Mouse (Mus musculus) kidney, postnatal 36 days (tissue): ENCODE data around the gene Rnf144b.

Experiments used
- DNase-seq, 2 experiments: peaks; one replicate each; pipeline ENCODE4 v3.0.0; 2021 to 2022; ENCODE audit warnings: mixed read lengths in 2 of 2

Gene Rnf144b

DNA sequence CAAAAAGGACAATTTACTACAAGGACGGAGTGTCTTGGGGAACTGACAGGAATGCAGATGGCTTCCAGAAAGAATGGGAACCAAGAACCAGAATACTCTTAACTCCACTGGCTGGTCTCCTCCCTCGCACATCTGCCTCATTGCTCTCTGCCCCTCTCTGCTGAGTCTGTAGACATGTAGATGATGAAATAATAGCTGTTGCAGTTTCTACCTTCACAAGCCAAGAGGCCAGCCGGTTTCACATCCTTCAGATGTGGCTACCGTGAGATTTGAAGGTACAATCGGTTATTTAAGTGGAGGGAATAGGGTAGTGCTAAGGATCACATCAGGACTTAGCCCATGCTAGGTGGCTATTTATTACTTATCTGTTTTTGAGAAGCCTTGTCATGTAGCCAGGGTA is 59.9 kb downstream of the Rnf144b start:
- no peak for DNase-seq

DNA sequence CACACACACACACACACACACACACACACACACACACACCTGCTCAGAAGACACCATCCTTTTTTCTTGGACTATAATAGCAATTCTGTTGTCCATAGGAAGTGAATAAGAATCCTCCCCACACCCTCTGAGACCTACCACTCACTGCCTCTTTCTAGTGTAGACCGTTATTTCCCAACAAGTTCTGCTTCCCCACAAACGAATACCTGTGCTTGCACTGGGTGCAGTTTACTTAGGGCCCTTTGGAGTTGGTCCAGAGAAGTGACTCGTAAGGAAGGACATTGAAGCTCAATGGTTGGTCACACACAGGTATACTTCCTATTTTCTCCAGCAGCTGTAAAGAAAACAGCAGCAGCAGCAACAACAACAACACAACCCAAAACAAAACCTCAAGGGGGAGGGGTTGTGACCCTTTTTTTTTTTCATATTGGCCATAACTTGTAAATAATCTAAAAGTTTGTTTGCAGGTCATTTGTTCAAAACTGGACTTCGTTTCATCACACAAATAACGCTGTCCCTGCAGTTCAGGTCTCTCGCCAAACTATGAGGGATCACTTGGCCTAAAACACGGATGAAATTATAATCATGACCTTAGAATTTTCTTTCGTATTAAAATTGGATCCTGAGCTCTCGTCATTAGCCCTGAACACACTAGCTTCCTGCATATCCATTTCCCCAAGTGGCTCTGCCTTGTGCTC is 60.7 kb downstream of the Rnf144b start:
- DNase-seq = no peak

DNA sequence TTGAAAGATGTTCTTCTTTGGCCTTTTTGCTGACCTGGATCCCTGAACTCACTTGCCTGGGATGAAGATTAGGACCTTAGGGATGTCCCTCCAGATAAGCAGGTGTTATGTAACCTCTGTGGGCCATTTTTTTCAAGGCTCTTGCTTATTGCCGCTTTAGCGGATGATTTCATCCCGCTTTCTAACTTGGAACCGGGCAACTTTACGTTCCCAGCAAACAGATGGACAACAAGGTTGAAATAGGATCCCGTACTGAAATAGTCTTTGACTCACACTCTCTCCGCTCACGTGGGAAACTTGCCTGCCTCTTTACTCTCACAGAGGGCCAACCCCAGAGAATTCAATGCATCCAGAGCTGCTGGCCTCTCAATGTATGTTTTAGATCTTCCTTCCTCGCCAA is 61.3 kb downstream of the Rnf144b start:
- DNase-seq = no peak

DNA sequence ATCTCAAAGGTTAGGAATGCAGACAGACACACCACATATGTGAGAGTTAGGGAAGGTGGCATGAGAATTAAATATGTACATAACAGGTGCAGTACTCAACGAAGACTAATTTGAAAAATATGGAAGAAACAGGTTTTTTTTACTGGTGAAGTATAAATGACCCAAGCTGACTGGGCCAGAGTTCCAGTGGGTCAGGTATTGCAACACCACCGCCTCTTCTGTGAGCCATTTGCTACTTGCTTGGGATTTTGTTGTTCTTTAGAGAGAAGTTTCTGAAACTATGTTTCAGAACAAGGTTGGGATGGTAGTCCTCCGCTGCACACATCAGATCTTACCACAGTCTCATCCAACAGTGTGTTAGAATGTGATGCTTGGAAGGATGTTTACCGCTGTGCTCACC is 65.4 kb downstream of the Rnf144b start:
- no peak for DNase-seq

DNA sequence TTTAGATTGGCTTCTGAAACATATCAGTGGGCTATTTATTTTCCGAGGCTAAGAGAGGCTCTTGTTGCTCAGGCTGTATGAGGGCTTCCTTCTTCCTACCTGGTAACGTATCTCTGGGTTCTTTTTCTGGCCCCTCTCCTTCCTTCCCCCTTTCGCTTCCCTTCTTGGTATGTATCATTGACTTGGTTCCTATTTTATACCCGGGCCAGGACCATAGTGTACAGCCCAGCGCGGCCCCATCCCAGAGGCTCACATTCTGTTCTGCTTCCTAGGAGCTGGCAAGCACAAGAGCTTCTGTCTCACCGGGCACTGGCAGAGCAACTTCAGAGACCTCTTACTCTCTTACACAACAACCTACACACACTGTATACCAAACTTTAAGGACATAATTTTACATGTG is 67.5 kb downstream of the Rnf144b start:
- no peak for DNase-seq

DNA sequence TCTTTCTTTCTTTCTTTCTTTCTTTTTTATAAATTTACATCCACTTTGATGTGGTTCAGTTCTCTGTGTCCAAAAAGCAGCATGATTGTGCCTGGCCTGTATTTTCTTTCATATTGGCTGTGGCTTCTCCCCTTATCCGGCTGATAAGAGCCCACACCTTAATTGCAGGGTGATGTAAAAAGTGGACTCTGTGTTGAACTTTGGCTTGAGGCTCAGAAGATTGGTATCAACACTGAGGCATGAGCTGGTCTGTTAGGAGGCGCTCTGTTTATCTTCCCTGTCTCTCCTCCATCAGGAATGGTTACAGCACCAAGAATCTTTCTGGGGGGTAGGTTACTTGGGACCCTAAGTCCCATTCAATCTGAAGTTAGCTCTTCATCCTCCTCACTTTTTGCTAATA is 69.7 kb downstream of the Rnf144b start:
- DNase-seq = no peak

DNA sequence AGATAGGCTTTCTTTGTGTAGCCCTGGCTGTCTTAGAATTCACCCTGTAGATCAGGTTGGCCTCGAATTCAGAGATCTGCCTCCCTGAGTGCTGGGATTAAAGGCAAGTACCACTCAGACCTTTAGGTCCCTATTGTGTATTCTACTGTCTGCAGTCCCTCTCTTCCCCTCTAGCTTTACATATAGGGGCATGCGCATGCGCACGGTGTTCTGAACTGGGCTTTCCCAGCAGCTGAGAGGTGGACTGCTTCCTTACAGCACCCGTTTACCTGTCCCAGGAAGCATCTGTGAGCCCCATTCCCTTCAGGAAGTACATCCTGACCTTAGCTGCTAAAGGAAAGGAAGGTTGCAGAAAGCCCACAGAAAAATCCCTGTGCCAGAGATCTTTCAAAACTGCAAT is 70.3 kb downstream of the Rnf144b start:
- no peak for DNase-seq

DNA sequence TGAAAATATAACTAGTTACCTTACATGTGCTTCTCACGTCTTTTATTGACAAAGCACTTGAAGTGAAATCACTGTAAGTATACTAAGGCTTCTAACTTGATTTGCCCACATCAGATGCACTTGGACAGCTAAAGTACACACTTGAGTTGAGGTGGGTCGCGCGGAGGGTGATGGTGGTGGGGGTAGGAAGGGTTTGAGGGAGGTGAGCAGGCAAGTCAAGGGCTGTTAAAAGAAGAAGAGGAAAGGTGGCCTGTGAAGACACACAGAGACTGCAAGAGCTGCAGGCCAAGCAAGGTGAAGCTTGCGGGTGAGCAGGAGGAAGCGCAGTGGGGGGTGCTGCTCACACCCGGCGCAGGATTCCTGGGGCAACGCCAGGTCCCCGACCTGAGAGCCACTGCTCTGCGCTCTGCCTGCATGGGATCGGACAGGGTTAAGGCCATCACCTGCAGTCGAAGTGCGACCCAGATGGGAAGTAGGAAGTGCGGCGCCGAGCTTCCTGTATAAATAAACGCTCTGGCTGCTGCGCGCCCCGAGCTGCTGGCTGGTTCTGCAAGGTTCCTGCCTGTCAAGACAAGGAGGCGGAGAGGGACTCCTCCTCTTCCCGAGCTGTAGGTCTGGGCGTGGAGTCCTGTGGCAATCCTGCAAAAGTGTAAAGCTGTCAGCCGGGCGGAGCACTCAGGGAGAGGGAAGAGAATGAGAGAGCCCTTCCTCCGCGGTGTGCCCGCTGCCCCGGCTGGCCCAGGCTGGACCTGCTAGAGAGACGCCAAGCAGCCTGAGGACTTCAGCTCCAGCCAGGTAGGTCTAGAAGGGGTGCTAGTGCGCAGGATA is 71.1 kb downstream of the Rnf144b start:
- DNase-seq = peak; percentile 77 to 79

DNA sequence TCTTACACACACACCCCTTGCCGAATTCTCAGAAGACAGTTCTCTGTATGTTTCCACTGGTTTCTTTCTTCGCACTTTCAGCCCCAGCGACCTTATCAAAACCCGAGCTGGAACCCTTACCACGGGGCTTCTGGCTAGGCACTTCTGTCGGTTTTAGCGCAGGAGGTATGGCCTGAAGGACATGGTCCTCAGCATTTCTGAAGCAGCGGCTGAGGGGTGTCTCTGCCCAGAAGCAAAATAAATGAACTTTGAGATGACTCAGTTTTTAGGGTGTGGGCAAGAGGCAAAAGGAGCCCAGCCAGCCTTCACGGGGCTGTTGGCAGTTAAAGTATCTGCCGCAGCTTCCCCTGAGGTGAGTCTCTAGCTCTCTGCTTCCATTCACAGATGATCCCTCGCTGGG is 72.2 kb downstream of the Rnf144b start:
- no peak for DNase-seq

DNA sequence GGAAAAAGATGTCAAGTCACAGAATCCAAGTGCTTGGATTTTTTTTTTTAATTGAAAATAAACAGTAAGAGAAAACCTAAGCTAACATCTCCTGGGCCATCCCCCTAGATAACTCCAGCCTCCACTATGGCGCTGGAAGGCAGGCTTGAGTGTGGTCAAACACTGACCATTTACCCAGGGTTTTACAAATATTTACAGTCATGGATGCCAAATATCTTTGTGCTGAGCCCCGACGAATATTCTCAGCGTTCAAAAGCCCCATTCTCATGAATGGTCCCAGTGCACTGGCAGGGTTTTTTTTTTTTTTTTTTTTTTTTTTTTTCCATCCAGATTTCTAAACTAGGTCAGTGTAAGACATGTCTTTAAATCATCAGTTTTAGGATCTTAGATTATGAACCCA is 73.0 kb downstream of the Rnf144b start:
- DNase-seq = no peak

DNA sequence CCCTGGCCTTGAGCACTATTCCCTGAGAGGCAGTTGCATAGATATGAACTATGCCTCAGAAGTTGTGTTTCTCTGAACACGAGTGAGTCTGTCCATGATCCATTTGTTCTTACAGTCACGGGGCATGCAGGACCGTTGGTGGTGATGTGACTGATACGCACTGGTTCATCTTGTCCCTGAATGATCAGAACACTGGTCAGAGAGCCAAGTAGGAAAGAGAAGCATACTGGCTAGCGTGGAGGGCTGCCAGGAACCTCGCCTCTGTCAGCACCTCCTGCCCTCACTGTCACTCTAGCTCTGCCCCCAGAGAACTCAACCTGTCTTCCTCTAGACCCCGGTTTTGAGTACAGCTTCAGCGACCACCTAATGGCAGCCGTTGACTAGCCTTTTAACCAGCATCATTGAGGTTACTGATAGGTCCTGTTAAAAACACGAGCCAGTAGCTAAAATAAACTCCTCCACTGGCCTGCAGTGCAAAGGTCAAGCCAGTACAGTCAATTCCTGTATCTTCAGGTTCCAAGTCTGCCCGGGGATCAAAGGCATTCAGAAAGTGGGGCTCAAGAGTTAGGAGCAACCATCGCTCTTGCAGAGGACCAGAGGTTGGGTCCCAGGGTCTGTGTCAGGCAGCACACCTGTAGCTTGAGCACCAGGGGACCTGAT is 77.7 kb downstream of the Rnf144b start:
- DNase-seq = no peak

DNA sequence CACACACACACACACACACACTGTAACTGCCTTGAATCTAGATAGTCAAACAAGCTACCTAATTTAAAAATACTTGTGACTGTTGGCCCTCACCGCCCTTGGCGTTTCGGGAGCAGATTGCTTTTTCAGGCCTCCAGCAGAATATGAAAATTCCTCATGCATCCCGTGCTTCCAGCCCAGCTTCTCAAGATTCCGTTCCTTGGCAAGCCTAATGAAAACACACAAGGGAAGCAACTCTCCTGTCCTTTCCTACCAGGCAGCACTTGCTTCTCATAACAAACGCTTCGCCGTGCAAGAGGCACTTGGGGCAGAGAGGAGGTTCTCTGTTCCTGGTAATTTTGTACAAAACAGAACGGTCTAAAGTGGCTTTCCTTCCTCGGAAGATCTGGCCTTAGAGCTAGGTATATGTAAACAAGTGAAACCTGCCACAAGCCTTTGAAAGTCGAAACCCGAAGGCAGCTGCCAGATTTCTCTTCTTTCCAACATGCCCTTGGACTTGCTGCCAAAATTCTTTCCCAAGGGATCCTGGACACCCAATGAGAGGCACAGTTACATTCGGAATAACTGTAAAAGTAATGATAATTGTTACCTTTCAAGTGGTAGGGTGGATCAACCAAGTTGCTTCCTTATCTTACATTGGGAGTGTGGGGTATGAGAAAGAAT is 79.6 kb downstream of the Rnf144b start:
- no peak for DNase-seq

DNA sequence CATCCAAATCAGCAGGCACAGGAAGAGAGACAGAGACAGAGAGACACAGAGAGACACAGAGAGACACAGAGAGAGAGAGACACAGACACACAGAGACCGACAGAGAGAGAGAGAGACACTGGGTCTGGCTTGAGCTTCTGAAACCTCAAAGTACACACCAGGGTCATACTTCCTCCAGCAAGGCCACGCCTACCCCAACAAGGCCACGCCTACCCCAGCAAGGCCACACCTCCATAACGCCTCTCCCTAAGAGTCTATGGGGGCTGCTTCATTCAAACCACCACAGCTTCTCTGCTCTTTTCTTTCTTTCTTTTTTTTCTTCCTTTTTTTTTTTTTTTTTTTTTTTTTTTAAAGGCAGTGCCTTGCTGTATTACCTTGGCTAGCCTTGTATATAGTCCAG is 88.0 kb downstream of the Rnf144b start:
- DNase-seq = no peak

DNA sequence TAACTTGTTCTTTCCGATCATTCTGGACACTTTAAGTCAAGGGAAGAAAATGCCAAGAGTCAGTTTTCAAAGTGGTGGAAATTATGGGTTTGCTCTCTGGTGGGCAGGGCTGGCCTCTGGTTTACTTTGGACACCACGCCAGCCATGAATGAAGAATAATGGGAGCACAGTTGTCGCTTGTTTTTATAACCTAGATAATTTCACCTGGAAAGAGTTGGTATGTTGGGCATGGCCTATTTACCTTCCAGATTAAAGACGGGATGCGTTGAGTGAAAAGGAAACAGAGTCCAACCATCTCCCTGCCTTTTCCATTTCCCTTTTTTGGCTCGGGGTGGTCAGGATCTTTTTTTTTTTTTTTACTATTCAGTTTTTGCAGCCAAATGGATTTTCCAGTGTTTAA is 88.5 kb downstream of the Rnf144b start:
- no peak for DNase-seq

DNA sequence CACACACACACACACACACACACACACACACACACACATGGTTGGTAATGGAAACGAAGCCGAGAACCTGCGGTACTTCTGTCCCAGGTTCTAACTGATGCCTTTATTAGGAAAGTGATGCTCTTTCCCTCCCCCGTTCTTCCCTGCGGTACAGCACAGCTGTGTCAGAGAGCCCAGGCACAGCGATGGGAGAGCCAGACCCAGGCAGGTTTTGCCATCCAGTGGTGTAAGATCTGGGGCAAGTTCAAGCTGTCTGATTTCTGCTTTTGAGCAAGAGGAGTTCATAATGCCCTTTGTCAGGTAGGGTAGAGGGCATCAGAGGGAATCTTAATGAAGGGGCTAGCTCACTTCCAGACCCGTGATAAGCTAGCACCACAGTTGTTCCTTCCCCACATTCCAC is 89.1 kb downstream of the Rnf144b start:
- DNase-seq = no peak

DNA sequence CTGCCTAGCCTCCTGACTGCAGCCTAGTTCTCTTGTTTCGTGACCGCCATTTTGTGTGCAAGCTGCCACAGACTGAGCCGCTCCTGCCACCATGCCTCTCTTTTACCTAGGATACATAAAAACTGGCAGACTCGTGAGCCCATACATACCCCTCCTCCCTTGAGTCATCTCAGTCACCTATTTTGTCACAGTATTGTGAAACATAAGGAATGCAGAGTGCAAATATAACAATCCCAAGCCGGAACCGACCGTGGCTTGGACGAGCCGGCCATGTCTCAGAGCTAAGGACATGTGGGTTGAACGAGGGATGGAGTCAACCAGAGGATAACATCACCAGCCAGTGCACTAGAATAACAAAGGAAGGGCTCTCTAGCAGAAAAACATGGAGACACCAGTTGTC is 91.4 kb downstream of the Rnf144b start:
- DNase-seq = no peak

DNA sequence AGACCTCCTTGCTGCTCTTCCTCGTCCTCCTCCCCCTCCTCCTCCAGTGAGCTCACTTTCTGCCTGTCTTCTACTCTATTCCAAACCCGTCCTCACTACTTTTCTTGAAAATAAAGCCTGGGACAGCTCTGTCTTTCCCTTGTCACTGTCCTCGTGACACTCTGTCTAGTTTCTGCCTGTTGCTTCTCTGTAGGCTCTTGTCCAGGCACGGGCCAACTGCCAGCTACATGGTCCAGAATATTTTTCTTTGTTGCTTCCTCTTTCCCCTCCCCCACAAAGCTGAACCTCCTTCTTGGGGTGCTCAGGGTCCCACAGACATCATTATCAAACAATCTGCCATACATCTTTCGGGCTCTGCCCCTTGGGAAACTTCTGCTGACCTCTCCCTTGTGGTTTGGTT is 92.4 kb downstream of the Rnf144b start:
- peak; percentile 24 to 61 for DNase-seq

DNA sequence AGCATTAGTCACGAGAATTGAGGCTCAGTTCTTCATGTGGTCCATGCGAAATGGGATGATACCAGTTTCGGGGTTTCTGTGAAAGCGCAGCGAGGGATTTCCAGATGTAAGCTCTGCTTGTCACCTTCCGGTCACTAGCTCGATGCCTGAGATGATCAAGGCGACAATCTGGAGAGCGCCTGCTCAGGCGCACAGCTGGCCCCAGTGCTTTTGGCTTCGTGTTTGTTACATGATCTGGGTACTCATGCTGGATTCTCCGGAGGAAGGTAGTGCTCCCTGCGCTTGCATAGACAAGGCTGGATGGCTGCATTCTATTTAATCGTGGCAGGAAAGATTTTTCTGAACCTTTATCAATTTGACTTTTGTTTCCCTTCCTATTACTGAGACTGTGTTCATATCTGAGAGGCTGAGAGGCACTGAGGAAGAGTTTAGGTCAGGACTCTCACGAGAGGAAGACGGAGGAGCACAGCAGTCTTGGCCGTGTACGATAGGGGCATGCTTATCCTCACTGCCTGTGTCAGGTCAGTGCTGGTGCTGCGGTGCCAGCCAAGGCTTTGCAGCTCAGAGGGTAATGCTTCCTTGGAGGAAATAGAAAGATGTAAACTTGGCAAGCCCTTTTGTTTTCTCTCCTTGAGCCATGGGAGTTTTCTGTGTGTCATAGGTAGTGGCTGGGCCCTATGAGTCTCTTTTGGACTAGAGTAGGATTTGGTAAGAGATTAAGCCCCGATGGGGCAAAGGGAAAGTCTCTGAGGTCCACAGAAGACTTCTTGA is 93.5 kb downstream of the Rnf144b start:
- DNase-seq = no peak

DNA sequence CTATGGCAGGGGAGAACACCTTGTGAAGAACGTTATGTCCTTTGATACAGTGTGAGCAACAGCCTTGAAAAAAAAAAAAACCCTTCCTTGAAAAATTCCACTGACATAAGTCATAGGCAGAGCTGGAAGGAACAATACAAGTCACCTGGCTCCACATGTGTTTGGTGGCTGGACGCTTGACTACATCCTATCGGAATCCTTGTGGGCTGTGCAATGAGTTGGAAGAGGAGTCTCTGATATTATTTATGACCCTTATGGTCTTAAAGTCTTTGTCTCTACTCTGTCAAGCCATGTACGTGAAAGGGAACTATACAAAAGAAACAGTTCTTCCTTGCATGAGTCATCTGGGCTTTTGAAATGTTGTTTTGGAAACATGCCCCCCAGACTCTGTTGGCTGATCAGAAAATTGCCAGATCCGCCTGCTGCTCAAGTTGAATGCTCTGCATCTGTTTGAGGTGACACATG is 94.7 kb downstream of the Rnf144b start:
- DNase-seq = peak; percentile 30 to 71

DNA sequence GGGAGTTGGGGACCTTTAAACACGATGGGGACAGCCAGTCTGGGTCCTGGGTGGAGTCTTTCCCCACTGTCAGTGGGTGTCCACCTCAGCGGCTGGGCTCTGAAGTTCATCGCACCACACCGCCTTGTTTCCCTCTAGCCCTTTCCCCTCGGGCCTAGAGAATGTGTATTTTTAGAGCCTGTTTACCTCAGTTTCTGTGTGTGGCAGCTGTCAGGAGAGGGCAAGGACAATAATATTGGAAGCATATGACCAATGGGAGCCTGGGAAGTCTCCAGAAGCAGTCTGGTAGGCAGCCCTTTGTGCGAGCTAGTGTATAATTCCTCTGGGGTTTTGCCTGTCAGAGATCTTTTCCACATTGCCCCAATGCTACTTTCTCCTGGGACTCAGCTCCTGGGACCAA is 95.9 kb downstream of the Rnf144b start:
- DNase-seq = no peak

DNA sequence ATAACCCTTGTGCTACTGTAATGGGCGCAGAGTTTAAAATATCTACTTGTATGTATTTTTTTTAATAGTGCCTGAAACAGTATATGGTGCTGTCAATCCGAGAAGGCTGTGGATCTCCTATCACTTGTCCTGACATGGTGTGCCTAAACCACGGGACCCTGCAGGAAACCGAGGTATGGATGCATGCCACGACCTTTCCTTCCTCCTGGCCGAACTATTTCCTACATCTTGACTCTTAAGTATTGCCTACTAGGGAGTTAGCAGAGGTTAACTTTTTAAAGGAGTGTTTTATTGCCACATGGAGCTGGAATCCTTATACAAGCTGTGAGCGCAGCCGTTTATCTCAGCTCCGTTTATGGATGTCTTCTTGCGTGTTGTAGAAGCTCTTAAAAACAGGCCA is 98.0 kb downstream of the Rnf144b start:
- no peak for DNase-seq
